Mouse (Mus musculus) stomach, embryonic 15.5 days (tissue): ENCODE data around the gene Gm5726. TPM values are rescaled to one million over a fixed set of nuclear protein-coding genes. Genes with fewer than 3 reads are reported as not detected.
"Not testable (repeated sequence)": the region's sequence is repeated elsewhere in the genome, so short reads cannot be mapped to it uniquely, and the experiment has no call there.

Source experiments
- ATAC-seq: fragments of 200-750 bp; cut with Nextera tagmentation; 2 replicates; pipeline ENCODE4 v1.8.0; 2017; ENCODE audit warnings: low read depth, moderate number of reproducible peaks, moderate TSS enrichment; ENCODE audit not compliant: insufficient read depth, low FRiP score
- H3K27ac ChIP-seq: fragments of 300-500 bp; sonication (generic); 2 replicates; pipeline ENCODE4 v1.5.1; 2015; ENCODE audit warnings: mild to moderate bottlenecking, inconsistent platforms
- H3K27me3 ChIP-seq: fragments of 300-500 bp; sonication (generic); replicated peaks from 2 replicates; pipeline ENCODE4 v1.6.1; 2015; ENCODE audit warnings: inconsistent platforms
- H3K36me3 ChIP-seq: fragments of 300-500 bp; sonication (generic); 2 replicates; pipeline ENCODE4 v1.6.1; 2015; ENCODE audit warnings: inconsistent platforms
- H3K4me1 ChIP-seq: fragments of 300-500 bp; sonication (generic); 2 replicates; pipeline ENCODE4 v1.6.1; 2015; ENCODE audit warnings: inconsistent platforms
- H3K4me2 ChIP-seq: fragments of 300-500 bp; sonication (generic); 2 replicates; pipeline ENCODE4 v1.6.1; 2015; ENCODE audit warnings: mild to moderate bottlenecking, inconsistent platforms
- H3K4me3 ChIP-seq: fragments of 300-500 bp; sonication (generic); replicated peaks from 2 replicates; pipeline ENCODE4 v1.5.1; 2015; ENCODE audit warnings: inconsistent platforms
- H3K9ac ChIP-seq: fragments of 300-500 bp; sonication (generic); 2 replicates; pipeline ENCODE4 v1.6.1; 2015; ENCODE audit warnings: inconsistent platforms
- H3K9me3 ChIP-seq: fragments of 300-500 bp; sonication (generic); 2 replicates; pipeline ENCODE4 v1.6.1; 2016; ENCODE audit warnings: inconsistent platforms
- WGBS: fragments of 180-500 bp; shearing (Covaris S2); methylation state at CpG from one replicate; pipeline ENCODE4 v1.1.7; 2015; 5-methylcytosine and 5-hydroxymethylcytosine counted together
- polyA plus RNA-seq: library from polyadenylated mRNA; unstranded; fragments of >200 nt; fragmentation: Nextera tagmentation; extraction: Ambion mirVana; gene quantifications from 2 replicates; pipeline ENCODE4 v1.2.1, GENCODE M21; 2015

Gm5726 gene
- polyA plus RNA-seq = not detected in 2 replicates

GRCm38 (mm10) chr7:20545657-20546056 is at the start of gene Gm5726:
TSS of gene Gm5726 (minus strand) at chr7:20545757.
- no CpG with 5 or more reads among the region's 1 CpGs for WGBS
- H3K27ac ChIP-seq, H3K9me3 ChIP-seq, H3K9ac ChIP-seq, ATAC-seq, H3K27me3 ChIP-seq, H3K4me1 ChIP-seq, H3K4me3 ChIP-seq, H3K36me3 ChIP-seq, H3K4me2 ChIP-seq: not testable (repeated sequence)

DNA sequence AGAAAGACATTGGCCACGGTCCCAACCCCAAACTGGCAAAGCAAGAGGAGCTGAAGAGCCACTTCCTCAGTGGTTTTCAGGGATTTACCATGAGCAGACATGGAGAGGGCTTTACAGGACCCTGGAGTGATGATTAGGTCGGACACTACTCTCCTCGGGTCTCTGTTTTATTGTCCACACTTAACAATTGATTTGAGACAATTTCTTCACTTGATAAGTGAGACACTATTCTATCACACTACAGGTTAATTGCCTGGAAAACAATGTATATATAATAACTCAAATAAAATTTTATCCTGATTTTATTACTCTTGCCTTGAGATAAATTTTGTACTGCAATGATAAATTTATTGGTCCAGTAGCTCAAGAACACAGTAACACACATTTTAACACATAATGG is 30.6 kb upstream of the Gm5726 start, which contains the start of gene Gm4141:
Gene Gm4141 (minus strand): TSS at position 101 of the 400 bp plus-strand sequence.
- H3K9ac ChIP-seq, H3K27me3 ChIP-seq, H3K27ac ChIP-seq, H3K4me1 ChIP-seq, H3K36me3 ChIP-seq, H3K9me3 ChIP-seq, H3K4me3 ChIP-seq, H3K4me2 ChIP-seq, ATAC-seq: not testable (repeated sequence)
- no CpG with 5 or more reads among the region's 3 CpGs for WGBS

DNA sequence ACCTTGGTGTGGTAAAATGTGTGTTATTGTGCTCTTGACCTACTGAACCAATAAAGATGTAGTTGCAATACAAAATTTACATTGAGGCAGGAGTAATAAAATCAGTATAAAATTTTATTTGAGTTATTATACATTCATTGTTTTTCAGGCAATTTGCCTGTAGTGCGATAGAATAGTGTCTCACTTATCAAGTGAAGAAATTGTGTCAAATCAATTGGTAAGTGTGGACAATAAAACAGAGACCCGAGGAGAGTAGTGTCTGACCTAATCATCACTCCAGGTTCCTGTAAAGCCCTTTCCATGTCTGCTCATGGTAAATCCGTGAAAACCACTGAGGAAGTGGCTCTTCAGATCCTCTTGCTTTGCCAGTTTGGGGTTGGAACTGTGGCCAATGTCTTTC is 12.0 kb downstream of the Gm5726 start, which contains the start of gene Vmn1r104:
Gene Vmn1r104 (plus strand): TSS at position 301 of the 400 bp plus-strand sequence.
- ATAC-seq, H3K27ac ChIP-seq, H3K9ac ChIP-seq, H3K27me3 ChIP-seq, H3K9me3 ChIP-seq, H3K4me3 ChIP-seq, H3K4me1 ChIP-seq, H3K36me3 ChIP-seq, H3K4me2 ChIP-seq: not testable (repeated sequence)
- no CpG with 5 or more reads among the region's 3 CpGs for WGBS

GRCm38 (mm10) chr7:20510434-20510833 is 35.1 kb downstream of the Gm5726 start, which contains the start of gene Vmn1r103:
TSS of gene Vmn1r103 (minus strand) at chr7:20510534.
- not testable (repeated sequence) for H3K27ac ChIP-seq, H3K9me3 ChIP-seq, H3K4me2 ChIP-seq, H3K4me1 ChIP-seq, H3K4me3 ChIP-seq, H3K36me3 ChIP-seq, H3K27me3 ChIP-seq, H3K9ac ChIP-seq, ATAC-seq
- WGBS = no CpG with 5 or more reads among the region's 3 CpGs

Other genes with a start within 250 kb of the Gm5726 start
- not detected in 2 replicates for gene Gm4133, start 211.7 kb downstream of the Gm5726 start, polyA plus RNA-seq
- not detected in 2 replicates for gene Gm5728, start 170.3 kb downstream of the Gm5726 start, polyA plus RNA-seq
- not detected in 2 replicates for gene Vmn1r100, start 127.8 kb downstream of the Gm5726 start, polyA plus RNA-seq
- not detected in 2 replicates for gene Vmn1r101, start 103.2 kb downstream of the Gm5726 start, polyA plus RNA-seq
- not detected in 2 replicates for gene Gm10670, start 70.8 kb downstream of the Gm5726 start, polyA plus RNA-seq
- gene Vmn1r103, start 35.2 kb downstream of the Gm5726 start, polyA plus RNA-seq = not detected in 2 replicates
- gene Vmn1r104, start 11.9 kb downstream of the Gm5726 start, polyA plus RNA-seq = not detected in 2 replicates
- not detected in 2 replicates for gene Gm4141, start 30.5 kb upstream of the Gm5726 start, polyA plus RNA-seq
- not detected in 2 replicates for gene Gm4513, start 53.3 kb upstream of the Gm5726 start, polyA plus RNA-seq
- gene Vmn1r107, start 123.2 kb upstream of the Gm5726 start, polyA plus RNA-seq = not detected in 2 replicates
- not detected in 2 replicates for gene Vmn1r111, start 157.5 kb upstream of the Gm5726 start, polyA plus RNA-seq
- not detected in 2 replicates for gene Gm10668, start 184.9 kb upstream of the Gm5726 start, polyA plus RNA-seq
- not detected in 2 replicates for gene Vmn1r112, start 225.4 kb upstream of the Gm5726 start, polyA plus RNA-seq
- gene Vmn1r113, start 241.5 kb upstream of the Gm5726 start, polyA plus RNA-seq = not detected in 2 replicates